Mouse (Mus musculus) ES-Bruce4 (cell line): ENCODE measurements around the gene Nudt17. TPM values are rescaled to one million over a fixed set of nuclear protein-coding genes. Genes with fewer than 3 reads are reported as not detected.
"Not testable (repeated sequence)": the region's sequence is repeated elsewhere in the genome, so short reads cannot be mapped to it uniquely, and the experiment has no call there.

Experiments
- H3K27ac ChIP-seq: 2 replicates; pipeline ENCODE4 v1.5.1; 2012; ENCODE audit warnings: low read length, inconsistent platforms; ENCODE audit not compliant: insufficient read depth
- H3K27me3 ChIP-seq: 2 replicates; pipeline ENCODE4 v1.6.1; 2012; ENCODE audit warnings: mild to moderate bottlenecking, low read length, inconsistent platforms; ENCODE audit not compliant: control insufficient read depth, poor library complexity, insufficient read depth, severe bottlenecking
- H3K36me3 ChIP-seq: 2 replicates; pipeline ENCODE4 v1.6.1; 2012; ENCODE audit warnings: inconsistent platforms, mild to moderate bottlenecking, low read length, moderate library complexity; ENCODE audit not compliant: control insufficient read depth, poor library complexity, insufficient read depth, severe bottlenecking
- H3K4me1 ChIP-seq: one replicate; pipeline ENCODE4 v1.8.1; 2011; ENCODE audit warnings: low read length; ENCODE audit not compliant: control insufficient read depth, insufficient read depth
- H3K4me3 ChIP-seq: 2 replicates; pipeline ENCODE4 v1.5.1; 2011; ENCODE audit warnings: low read depth, mild to moderate bottlenecking, low read length
- H3K9ac ChIP-seq: 2 replicates; pipeline ENCODE4 v1.6.1; 2012; ENCODE audit warnings: low read depth, mild to moderate bottlenecking, inconsistent platforms; ENCODE audit not compliant: poor library complexity, severe bottlenecking
- H3K9me3 ChIP-seq: replicated peaks from 2 replicates; pipeline ENCODE4 v1.6.1; 2012; ENCODE audit warnings: mild to moderate bottlenecking, low read length, inconsistent platforms; ENCODE audit not compliant: control insufficient read depth, poor library complexity, insufficient read depth, severe bottlenecking
- CTCF ChIP-seq: IDR thresholded peaks from one replicate; pipeline ENCODE4 v1.8.1; 2011; ENCODE audit warnings: low read depth, low read length
- EP300 ChIP-seq: IDR thresholded peaks from 2 replicates; pipeline ENCODE4 v1.6.1; 2011; ENCODE audit warnings: low read depth, low read length; ENCODE audit not compliant: insufficient read depth
- POLR2A ChIP-seq: IDR thresholded peaks from one replicate; pipeline ENCODE4 v1.8.1; 2011; ENCODE audit warnings: low read length; ENCODE audit not compliant: insufficient read depth
- polyA plus RNA-seq: library from polyadenylated mRNA; stranded (reverse); fragments of >200 nt; gene quantifications from 2 replicates; pipeline ENCODE4 v1.2.4, GENCODE M21; 2011; ENCODE audit warnings: low read depth; ENCODE audit not compliant: missing spikeins, insufficient read depth, insufficient read length

Gene Nudt17
- polyA plus RNA-seq, 1 experiment, result 9.9 TPM

GRCm38 (mm10) chr3:96673514-96673913, 34.8 kb downstream of the Nudt17 start:
- peak overlapping the region; percentile 99 for H3K27ac ChIP-seq
- H3K9me3 ChIP-seq, result no peaks in the 10 kb centered on the region
- no peak overlapping the region for H3K4me3 ChIP-seq
- no peak overlapping the region for H3K9ac ChIP-seq
- TF ChIP-seq CTCF, result no peak
- TF ChIP-seq POLR2A, result no peak
- TF ChIP-seq EP300, result no peak
- H3K36me3 ChIP-seq, result no peaks in the 10 kb centered on the region
- no peaks in the 10 kb centered on the region for H3K27me3 ChIP-seq
- peaks cover 12% of the 10 kb centered on the region for H3K4me1 ChIP-seq

- Histone ChIP-seq H3K27ac (no peak overlapping the region), H3K9me3 (no peaks in the 10 kb centered on the region), H3K4me3 (no peak overlapping the region), H3K36me3 (no peaks in the 10 kb centered on the region), H3K27me3 (no peaks in the 10 kb centered on the region), H3K4me1 (peaks cover 12% of the 10 kb centered on the region), H3K9ac (no peak overlapping the region)
- TF ChIP-seq CTCF, result no peak
- TF ChIP-seq EP300, result no peak
- no peak for TF ChIP-seq POLR2A
Observed at GRCm38 (mm10) chr3:96671519-96671918, 36.8 kb downstream of the Nudt17 start.

GRCm38 (mm10) chr3:96669727-96670468, 38.5 kb downstream of the Nudt17 start, which contains the start of gene Ankrd35:
Ankrd35 (plus strand) TSS chr3:96670131.
- Histone ChIP-seq H3K27ac (peak within 1 kb of the TSS; percentile 55), H3K4me1 (peaks cover 12% of the 10 kb centered on the region), H3K4me3 (peak within 1 kb of the TSS; percentile 61), H3K36me3 (no peaks in the 10 kb centered on the region), H3K9me3 (no peaks in the 10 kb centered on the region), H3K27me3 (no peaks in the 10 kb centered on the region), H3K9ac (no peak within 1 kb of the TSS)
- no peak for TF ChIP-seq POLR2A
- peak; percentile 17 for TF ChIP-seq CTCF
- TF ChIP-seq EP300, result peak; percentile 13; the same call in 1 of the 2 replicates

DNA sequence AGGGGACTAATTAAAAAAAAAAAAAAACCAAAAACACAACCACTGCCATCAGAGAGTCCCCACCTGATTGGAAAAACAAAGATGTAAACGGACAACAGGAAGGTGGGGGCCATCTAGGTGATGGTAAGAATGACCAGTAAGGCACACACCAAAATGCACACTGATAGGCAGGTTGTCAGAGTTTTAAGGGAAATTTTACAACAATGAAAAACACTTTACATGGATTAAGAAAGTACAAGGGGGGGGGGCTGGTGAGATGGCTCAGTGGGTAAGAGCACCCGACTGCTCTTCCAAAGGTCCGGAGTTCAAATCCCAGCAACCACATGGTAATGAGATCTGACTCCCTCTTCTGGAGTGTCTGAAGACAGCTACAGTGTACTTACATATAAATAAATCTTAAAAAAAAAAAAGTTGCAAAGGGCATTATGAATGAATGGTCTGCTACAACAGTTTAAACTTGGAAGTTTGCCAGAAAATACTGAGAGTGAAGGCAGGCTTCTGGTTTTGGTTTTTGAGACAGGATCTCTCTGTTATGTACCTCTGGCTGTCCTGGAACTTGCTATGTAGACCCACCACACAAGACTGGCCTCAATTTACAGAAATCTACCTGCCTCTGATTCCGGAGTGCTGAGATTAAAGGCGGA, 39.8 kb downstream of the Nudt17 start:
- Histone ChIP-seq H3K4me3 (no peak overlapping the region), H3K4me1 (peaks cover 9% of the 10 kb centered on the region), H3K9me3 (no peaks in the 10 kb centered on the region), H3K36me3 (no peaks in the 10 kb centered on the region), H3K9ac (no peak overlapping the region), H3K27ac (no peak overlapping the region), H3K27me3 (no peaks in the 10 kb centered on the region)
- TF ChIP-seq CTCF (no peak), EP300 (no peak), POLR2A (no peak)

GRCm38 (mm10) chr3:96667316-96667715, 41.0 kb downstream of the Nudt17 start:
- TF ChIP-seq CTCF (peak; percentile 50), POLR2A (no peak)
- Histone ChIP-seq H3K36me3 (no peaks in the 10 kb centered on the region), H3K9me3 (no peaks in the 10 kb centered on the region), H3K27me3 (no peaks in the 10 kb centered on the region), H3K27ac (no peak overlapping the region), H3K9ac (no peak overlapping the region), H3K4me3 (no peak overlapping the region), H3K4me1 (peaks cover 2% of the 10 kb centered on the region)

- H3K27ac ChIP-seq, result no peak overlapping the region
- no peak overlapping the region for H3K9ac ChIP-seq
- no peaks in the 10 kb centered on the region for H3K9me3 ChIP-seq
- no peaks in the 10 kb centered on the region for H3K27me3 ChIP-seq
- no peak overlapping the region for H3K4me3 ChIP-seq
- no peaks in the 10 kb centered on the region for H3K4me1 ChIP-seq
- no peaks in the 10 kb centered on the region for H3K36me3 ChIP-seq
- TF ChIP-seq CTCF, result no peak
- TF ChIP-seq EP300, result no peak
- no peak for TF ChIP-seq POLR2A
Observed at GRCm38 (mm10) chr3:96666916-96667315, 41.4 kb downstream of the Nudt17 start.

- not testable (repeated sequence) for H3K4me3 ChIP-seq, H3K36me3 ChIP-seq, H3K9me3 ChIP-seq, H3K27me3 ChIP-seq, H3K9ac ChIP-seq, H3K4me1 ChIP-seq, H3K27ac ChIP-seq
Observed at GRCm38 (mm10) chr3:96665732-96666363, 42.5 kb downstream of the Nudt17 start.
